10 mouse cellular contexts compared by ENCODE assay signal in genomic region chr11:109440641-109441040, GRCm38 (mm10). TPM values are rescaled to one million over a fixed set of nuclear protein-coding genes. Genes with fewer than 3 reads are reported as not detected.
DNase-seq lines count a peak whose midpoint lies in the region; ATAC-seq and TF ChIP-seq lines count a peak whose summit lies in the region.
"Had no signal": no experiment of that assay in that cellular context is flagged by ENCODE, and none has a peak within 500 bp of the region (broad histone marks: within the 10 kb centered on the region; RNA-seq: fewer than 3 reads in every experiment).

No protein-coding gene starts in this region.

- peaks cover 27% of the 10 kb centered on the region for H3K36me3 ChIP-seq in kidney, embryonic 15.5 days
- 0 out of 2 replicates have a peak, but pooled peaks cover 7% of the 10 kb centered on the region for H3K36me3 ChIP-seq in intestine, embryonic 15.5 days
- peaks cover 23% of the 10 kb centered on the region for H3K36me3 ChIP-seq in midbrain, postnatal 0 days (ENCODE audit: insufficient read depth, low read length)

- ATAC-seq in kidney, embryonic 15.5 days (replicated peaks; ENCODE audit: low FRiP score) = no peak
- ATAC-seq in intestine, embryonic 15.5 days = no peak
- ATAC-seq in midbrain, postnatal 0 days (ENCODE audit: low FRiP score) = no peak

- peak overlapping the region; percentile 55 for H3K4me3 ChIP-seq in kidney, embryonic 15.5 days (replicated peaks)
- peak overlapping the region; percentile 23; the same call in 1 of the 2 replicates for H3K4me3 ChIP-seq in cortical plate, adult 2 months (ENCODE audit: insufficient read depth, low read length)
- peak overlapping the region; percentile 51 for H3K4me3 ChIP-seq in intestine, embryonic 15.5 days (replicated peaks)
- peak overlapping the region; percentile 41; the same call in 1 of the 2 replicates for H3K4me3 ChIP-seq in midbrain, postnatal 0 days (ENCODE audit: low read depth, low read length)

- H3K27me3 ChIP-seq in kidney, embryonic 15.5 days = no peaks in the 10 kb centered on the region
- no peaks in the 10 kb centered on the region for H3K27me3 ChIP-seq in intestine, embryonic 15.5 days (replicated peaks)
- no peaks in the 10 kb centered on the region for H3K27me3 ChIP-seq in midbrain, postnatal 0 days (ENCODE audit: insufficient read depth, low read length)

- 0 out of 2 replicates have a peak overlapping the region, but pooled peaks have one; percentile 44 for H3K9ac ChIP-seq in kidney, embryonic 15.5 days
- peak overlapping the region; percentile 76; the same call in 1 of the 2 replicates for H3K9ac ChIP-seq in intestine, embryonic 15.5 days
- H3K9ac ChIP-seq in midbrain, postnatal 0 days (replicated peaks; ENCODE audit: low read length, poor library complexity, severe bottlenecking) = no peak overlapping the region

- H3K4me1 ChIP-seq in kidney, embryonic 15.5 days = peaks cover 16% of the 10 kb centered on the region
- H3K4me1 ChIP-seq in cortical plate, adult 2 months (ENCODE audit: control insufficient read depth, insufficient read depth, low read length) = no peaks in the 10 kb centered on the region
- peaks cover 7% of the 10 kb centered on the region; the same call in 1 of the 2 replicates for H3K4me1 ChIP-seq in intestine, embryonic 15.5 days (replicated peaks)
- 0 out of 2 replicates have a peak, but pooled peaks cover 2% of the 10 kb centered on the region for H3K4me1 ChIP-seq in midbrain, postnatal 0 days (ENCODE audit: insufficient read depth, low read length)

- no peak for DNase-seq in kidney, postnatal 10 days
- DNase-seq in midbrain, postnatal 0 days (ENCODE audit: low spot score) = no peak
- no peak for DNase-seq in MN1 (ENCODE audit: low spot score)
- no peak for DNase-seq in gastrocnemius, adult 18-20 months (ENCODE audit: low spot score)
- DNase-seq in thymus, postnatal 14 days = no peak

- TF ChIP-seq POLR2A in cortical plate, adult 2 months (IDR thresholded peaks at IDR 0.05; ENCODE audit: extremely low read depth, insufficient read depth, low read length) = no peak

- 64% methylated on average over 4 of the region's 4 CpGs for WGBS in kidney, embryonic 15.5 days
- WGBS in intestine, embryonic 15.5 days = 66% methylated on average over 4 of the region's 4 CpGs
- WGBS in midbrain, postnatal 0 days = 68% methylated on average over 4 of the region's 4 CpGs

- peak overlapping the region; percentile 80 for H3K4me2 ChIP-seq in kidney, embryonic 15.5 days
- peak overlapping the region; percentile 89 for H3K4me2 ChIP-seq in intestine, embryonic 15.5 days (replicated peaks)
- H3K4me2 ChIP-seq in midbrain, postnatal 0 days (ENCODE audit: low read depth, low read length, poor library complexity, severe bottlenecking) = peak overlapping the region; percentile 74

- no peaks in the 10 kb centered on the region for H3K9me3 ChIP-seq in kidney, embryonic 15.5 days (replicated peaks)
- H3K9me3 ChIP-seq in intestine, embryonic 15.5 days = no peaks in the 10 kb centered on the region
- no peaks in the 10 kb centered on the region for H3K9me3 ChIP-seq in midbrain, postnatal 0 days (ENCODE audit: low read length)

- H3K27ac ChIP-seq in kidney, embryonic 15.5 days = no peak overlapping the region
- H3K27ac ChIP-seq in cortical plate, adult 2 months (ENCODE audit: insufficient read depth, low read length) = no peak overlapping the region
- H3K27ac ChIP-seq in intestine, embryonic 15.5 days = no peak overlapping the region
- no peak overlapping the region for H3K27ac ChIP-seq in midbrain, postnatal 0 days (ENCODE audit: low read depth, low read length)

- no peak for TF ChIP-seq CTCF in cortical plate, adult 2 months (IDR thresholded peaks at IDR 0.05; ENCODE audit: extremely low read depth, insufficient read depth, low read length)
- no peak for TF ChIP-seq CTCF in midbrain, postnatal 0 days (IDR thresholded peaks at IDR 0.05)

RNA-seq across cellular contexts. Expression of gene Amz2, which starts 14.9 kb away (rescaled TPM):
- 37.1 and 44.6 TPM in 2 replicates for polyA plus RNA-seq in kidney, embryonic 15.5 days (2015; fragmentation: Nextera tagmentation; extraction: Ambion mirVana)
- 59.5 and 65.9 TPM in 2 replicates for polyA plus RNA-seq in cortical plate, adult 2 months (2012; rRNA removed)
- polyA plus RNA-seq in intestine, embryonic 15.5 days (2015; fragmentation: Nextera tagmentation; extraction: Ambion mirVana) = 38.4 and 38.9 TPM in 2 replicates
- 156 and 182 TPM in 2 replicates for total RNA-seq in midbrain, postnatal 0 days (2014; rRNA removed)
- 39.6 and 40.1 TPM in 2 replicates for polyA plus RNA-seq in midbrain, postnatal 0 days (2015; fragmentation: Nextera tagmentation; extraction: Ambion mirVana)
- 10 to 100 TPM; 68.8 to 72.7 TPM for total RNA-seq in gastrocnemius, adult 18-20 months (2021)

RNA-seq across cellular contexts. Expression of gene 9930022D16Rik, which starts 26.9 kb away (rescaled TPM):
- not detected in 2 replicates for polyA plus RNA-seq in kidney, embryonic 15.5 days (2015; fragmentation: Nextera tagmentation; extraction: Ambion mirVana)
- 0.04 and 0.06 TPM in 2 replicates for polyA plus RNA-seq in cortical plate, adult 2 months (2012; rRNA removed)
- not detected in 2 replicates for polyA plus RNA-seq in intestine, embryonic 15.5 days (2015; fragmentation: Nextera tagmentation; extraction: Ambion mirVana)
- total RNA-seq in midbrain, postnatal 0 days (2014; rRNA removed) = not detected in 2 replicates
- polyA plus RNA-seq in midbrain, postnatal 0 days (2015; fragmentation: Nextera tagmentation; extraction: Ambion mirVana) = not detected in 2 replicates
- total RNA-seq in gastrocnemius, adult 18-20 months (2021) = not detected
- total RNA-seq: layer of hippocampus, postnatal 10 days had no signal
- polyA plus RNA-seq: embryonic facial prominence, embryonic 11.5 days had no signal

RNA-seq across cellular contexts. Expression of gene Arsg, which starts 32.5 kb away (rescaled TPM):
- polyA plus RNA-seq in kidney, embryonic 15.5 days (2015; fragmentation: Nextera tagmentation; extraction: Ambion mirVana) = 4.7 and 5.4 TPM in 2 replicates
- polyA plus RNA-seq in cortical plate, adult 2 months (2012; rRNA removed) = 23.2 and 26.8 TPM in 2 replicates
- 3.3 and 3.6 TPM in 2 replicates for polyA plus RNA-seq in intestine, embryonic 15.5 days (2015; fragmentation: Nextera tagmentation; extraction: Ambion mirVana)
- total RNA-seq in midbrain, postnatal 0 days (2014; rRNA removed) = 6.6 and 6.9 TPM in 2 replicates
- polyA plus RNA-seq in midbrain, postnatal 0 days (2015; fragmentation: Nextera tagmentation; extraction: Ambion mirVana) = 5.1 and 6.0 TPM in 2 replicates
- total RNA-seq in gastrocnemius, adult 18-20 months (2021) = 1 to 10 TPM; 1.2 to 1.6 TPM

RNA-seq across cellular contexts. Expression of gene Slc16a6, which starts 32.8 kb away (rescaled TPM):
- 8.8 and 10.5 TPM in 2 replicates for polyA plus RNA-seq in kidney, embryonic 15.5 days (2015; fragmentation: Nextera tagmentation; extraction: Ambion mirVana)
- polyA plus RNA-seq in cortical plate, adult 2 months (2012; rRNA removed) = 7.2 and 7.8 TPM in 2 replicates
- 15.4 and 16.6 TPM in 2 replicates for polyA plus RNA-seq in intestine, embryonic 15.5 days (2015; fragmentation: Nextera tagmentation; extraction: Ambion mirVana)
- 11.5 and 22.1 TPM in 2 replicates for total RNA-seq in midbrain, postnatal 0 days (2014; rRNA removed)
- 4.8 and 6.3 TPM in 2 replicates for polyA plus RNA-seq in midbrain, postnatal 0 days (2015; fragmentation: Nextera tagmentation; extraction: Ambion mirVana)
- 1 to 10 TPM; 3.7 to 7.1 TPM for total RNA-seq in gastrocnemius, adult 18-20 months (2021)
